Mouse (Mus musculus): ENCODE data around the gene Cass4. TPM values are rescaled to one million over a fixed set of nuclear protein-coding genes. Genes with fewer than 3 reads are reported as not detected.

The Cass4 gene
- 0.17 and 0.18 TPM in 2 replicates for polyA plus RNA-seq (2016; fragmentation: Nextera tagmentation; extraction: Ambion mirVana)

GRCm38 (mm10) chr2:172393391-172394051 is at the start of gene Cass4:
Gene Cass4, plus strand, starts transcription at chr2:172393794.
- H3K36me3 ChIP-seq (replicated peaks), result no peaks in the 10 kb centered on the region
- no peak within 1 kb of the TSS for H3K27ac ChIP-seq
- no peak within 1 kb of the TSS for H3K9ac ChIP-seq
- no peak within 1 kb of the TSS for H3K4me2 ChIP-seq
- H3K9me3 ChIP-seq, result no peaks in the 10 kb centered on the region
- WGBS, result 51% methylated on average over 13 of the region's 13 CpGs
- no peak within 1 kb of the TSS for H3K4me3 ChIP-seq (replicated peaks)
- no peak for ATAC-seq (ENCODE audit: low FRiP score)
- no peaks in the 10 kb centered on the region for H3K4me1 ChIP-seq
- H3K27me3 ChIP-seq, result no peaks in the 10 kb centered on the region

- WGBS, result 26% methylated on average over 5 of the region's 5 CpGs
- ATAC-seq (ENCODE audit: low FRiP score), result no peak; the same call in 1 of the 2 replicates
- H3K27ac ChIP-seq, result peak overlapping the region; percentile 71
- peaks cover 40% of the 10 kb centered on the region for H3K4me1 ChIP-seq
- peaks cover 11% of the 10 kb centered on the region; the same call in 1 of the 2 replicates for H3K27me3 ChIP-seq
- H3K36me3 ChIP-seq (replicated peaks), result no peaks in the 10 kb centered on the region
- H3K4me3 ChIP-seq (replicated peaks), result peak overlapping the region; percentile 65
- peak overlapping the region; percentile 95 for H3K4me2 ChIP-seq
- H3K9me3 ChIP-seq, result no peaks in the 10 kb centered on the region
- H3K9ac ChIP-seq, result no peak overlapping the region
Observed at GRCm38 (mm10) chr2:172344669-172345068, 48.9 kb upstream of the Cass4 start.

GRCm38 (mm10) chr2:172345258-172345738 is 48.3 kb upstream of the Cass4 start, which contains the start of gene Fam210b:
Gene Fam210b, plus strand, starts transcription at chr2:172345565.
- peak within 1 kb of the TSS; percentile 65 for H3K4me3 ChIP-seq (replicated peaks)
- H3K27me3 ChIP-seq, result peaks cover 11% of the 10 kb centered on the region; the same call in 1 of the 2 replicates
- peak within 1 kb of the TSS; percentile 95 for H3K4me2 ChIP-seq
- no peaks in the 10 kb centered on the region for H3K36me3 ChIP-seq (replicated peaks)
- under 1% methylated on average over 35 of the region's 35 CpGs for WGBS
- peak within 1 kb of the TSS; percentile 71 for H3K27ac ChIP-seq
- peak; percentile 96 for ATAC-seq (ENCODE audit: low FRiP score)
- no peaks in the 10 kb centered on the region for H3K9me3 ChIP-seq
- H3K9ac ChIP-seq, result peak within 1 kb of the TSS; percentile 77
- H3K4me1 ChIP-seq, result peaks cover 40% of the 10 kb centered on the region

GRCm38 (mm10) chr2:172346034-172346929 is 47.3 kb upstream of the Cass4 start:
- Histone ChIP-seq H3K27ac (0 out of 2 replicates have a peak overlapping the region, but pooled peaks have one; percentile 13), H3K4me2 (peak overlapping the region; percentile 95), H3K4me1 (peaks cover 33% of the 10 kb centered on the region), H3K27me3 (peaks cover 11% of the 10 kb centered on the region; the same call in 1 of the 2 replicates), H3K9ac (peak overlapping the region; percentile 77), H3K4me3 (replicated peaks) (peak overlapping the region; percentile 65), H3K36me3 (replicated peaks) (no peaks in the 10 kb centered on the region), H3K9me3 (no peaks in the 10 kb centered on the region)
- 10% methylated on average over 31 of the region's 31 CpGs for WGBS
- ATAC-seq (ENCODE audit: low FRiP score), result peak; percentile 0; the same call in 1 of the 2 replicates

GRCm38 (mm10) chr2:172346933-172347611 is 46.5 kb upstream of the Cass4 start:
- no peaks in the 10 kb centered on the region for H3K36me3 ChIP-seq (replicated peaks)
- H3K4me1 ChIP-seq, result peaks cover 26% of the 10 kb centered on the region
- H3K27ac ChIP-seq, result no peak overlapping the region
- 78% methylated on average over 8 of the region's 8 CpGs for WGBS
- H3K4me3 ChIP-seq (replicated peaks), result peak overlapping the region; percentile 65
- H3K27me3 ChIP-seq, result peaks cover 11% of the 10 kb centered on the region; the same call in 1 of the 2 replicates
- 0 out of 2 replicates have a peak overlapping the region, but pooled peaks have one; percentile 25 for H3K9ac ChIP-seq
- H3K4me2 ChIP-seq, result peak overlapping the region; percentile 95
- no peaks in the 10 kb centered on the region for H3K9me3 ChIP-seq
- no peak for ATAC-seq (ENCODE audit: low FRiP score)

GRCm38 (mm10) chr2:172348297-172348950 is 45.2 kb upstream of the Cass4 start:
- H3K9ac ChIP-seq, result no peak overlapping the region

GRCm38 (mm10) chr2:172349776-172350175 is 43.8 kb upstream of the Cass4 start:
- H3K4me2 ChIP-seq, result no peak overlapping the region
- peaks cover 11% of the 10 kb centered on the region; the same call in 1 of the 2 replicates for H3K27me3 ChIP-seq
- no peaks in the 10 kb centered on the region for H3K9me3 ChIP-seq
- peaks cover 9% of the 10 kb centered on the region; the same call in 1 of the 2 replicates for H3K36me3 ChIP-seq (replicated peaks)
- H3K4me1 ChIP-seq, result peaks cover 33% of the 10 kb centered on the region
- H3K9ac ChIP-seq, result no peak overlapping the region
- ATAC-seq (ENCODE audit: low FRiP score), result no peak
- 81% methylated on average over 14 of the region's 14 CpGs for WGBS
- H3K27ac ChIP-seq, result no peak overlapping the region
- H3K4me3 ChIP-seq (replicated peaks), result no peak overlapping the region

More at GRCm38 (mm10) chr2:172348297-172348950, 45.2 kb upstream of the Cass4 start:
- Histone ChIP-seq H3K4me3 (replicated peaks) (no peak overlapping the region), H3K4me2 (no peak overlapping the region), H3K27ac (no peak overlapping the region), H3K36me3 (replicated peaks) (no peaks in the 10 kb centered on the region), H3K27me3 (peaks cover 11% of the 10 kb centered on the region; the same call in 1 of the 2 replicates), H3K4me1 (peaks cover 35% of the 10 kb centered on the region), H3K9me3 (no peaks in the 10 kb centered on the region)
- ATAC-seq (ENCODE audit: low FRiP score), result no peak
- WGBS, result 70% methylated on average over 3 of the region's 3 CpGs

GRCm38 (mm10) chr2:172350773-172351172 is 42.8 kb upstream of the Cass4 start:
- Histone ChIP-seq H3K27ac (no peak overlapping the region), H3K9ac (no peak overlapping the region), H3K4me2 (no peak overlapping the region), H3K27me3 (peaks cover 11% of the 10 kb centered on the region; the same call in 1 of the 2 replicates), H3K9me3 (no peaks in the 10 kb centered on the region), H3K36me3 (replicated peaks) (peaks cover 19% of the 10 kb centered on the region), H3K4me1 (peaks cover 33% of the 10 kb centered on the region), H3K4me3 (replicated peaks) (no peak overlapping the region)
- no peak for ATAC-seq (ENCODE audit: low FRiP score)
- 81% methylated on average over 8 of the region's 8 CpGs for WGBS

GRCm38 (mm10) chr2:172353218-172353617 is 40.4 kb upstream of the Cass4 start:
- WGBS, result 35% methylated on average over 9 of the region's 9 CpGs
- Histone ChIP-seq H3K4me2 (no peak overlapping the region), H3K9me3 (no peaks in the 10 kb centered on the region), H3K36me3 (replicated peaks) (peaks cover 42% of the 10 kb centered on the region), H3K27me3 (no peaks in the 10 kb centered on the region), H3K27ac (peak overlapping the region; percentile 66), H3K4me1 (peaks cover 19% of the 10 kb centered on the region), H3K9ac (no peak overlapping the region), H3K4me3 (replicated peaks) (no peak overlapping the region)
- peak; percentile 53 for ATAC-seq (ENCODE audit: low FRiP score)

- Histone ChIP-seq H3K4me3 (replicated peaks) (no peak overlapping the region), H3K9me3 (no peaks in the 10 kb centered on the region), H3K4me1 (peaks cover 19% of the 10 kb centered on the region), H3K9ac (no peak overlapping the region), H3K36me3 (replicated peaks) (peaks cover 57% of the 10 kb centered on the region), H3K27me3 (no peaks in the 10 kb centered on the region), H3K4me2 (no peak overlapping the region), H3K27ac (peak overlapping the region; percentile 27; the same call in 1 of the 2 replicates)
- no peak for ATAC-seq (ENCODE audit: low FRiP score)
- WGBS, result 63% methylated on average over 9 of the region's 9 CpGs
Observed at GRCm38 (mm10) chr2:172354761-172355160, 38.8 kb upstream of the Cass4 start.

- peaks cover 19% of the 10 kb centered on the region for H3K4me1 ChIP-seq
- H3K27ac ChIP-seq, result no peak overlapping the region
- peaks cover 68% of the 10 kb centered on the region for H3K36me3 ChIP-seq (replicated peaks)
- H3K4me2 ChIP-seq, result no peak overlapping the region
- ATAC-seq (ENCODE audit: low FRiP score), result no peak
- H3K9ac ChIP-seq, result no peak overlapping the region
- no peak overlapping the region for H3K4me3 ChIP-seq (replicated peaks)
- no peaks in the 10 kb centered on the region for H3K9me3 ChIP-seq
- H3K27me3 ChIP-seq, result no peaks in the 10 kb centered on the region
- WGBS, result 87% methylated on average over 5 of the region's 5 CpGs
Observed at GRCm38 (mm10) chr2:172355833-172356232, 37.8 kb upstream of the Cass4 start.

All from forebrain, embryonic 12.5 days (tissue).